Mouse (Mus musculus): ENCODE results near the gene Ptpn3.

Gene Ptpn3

DNA sequence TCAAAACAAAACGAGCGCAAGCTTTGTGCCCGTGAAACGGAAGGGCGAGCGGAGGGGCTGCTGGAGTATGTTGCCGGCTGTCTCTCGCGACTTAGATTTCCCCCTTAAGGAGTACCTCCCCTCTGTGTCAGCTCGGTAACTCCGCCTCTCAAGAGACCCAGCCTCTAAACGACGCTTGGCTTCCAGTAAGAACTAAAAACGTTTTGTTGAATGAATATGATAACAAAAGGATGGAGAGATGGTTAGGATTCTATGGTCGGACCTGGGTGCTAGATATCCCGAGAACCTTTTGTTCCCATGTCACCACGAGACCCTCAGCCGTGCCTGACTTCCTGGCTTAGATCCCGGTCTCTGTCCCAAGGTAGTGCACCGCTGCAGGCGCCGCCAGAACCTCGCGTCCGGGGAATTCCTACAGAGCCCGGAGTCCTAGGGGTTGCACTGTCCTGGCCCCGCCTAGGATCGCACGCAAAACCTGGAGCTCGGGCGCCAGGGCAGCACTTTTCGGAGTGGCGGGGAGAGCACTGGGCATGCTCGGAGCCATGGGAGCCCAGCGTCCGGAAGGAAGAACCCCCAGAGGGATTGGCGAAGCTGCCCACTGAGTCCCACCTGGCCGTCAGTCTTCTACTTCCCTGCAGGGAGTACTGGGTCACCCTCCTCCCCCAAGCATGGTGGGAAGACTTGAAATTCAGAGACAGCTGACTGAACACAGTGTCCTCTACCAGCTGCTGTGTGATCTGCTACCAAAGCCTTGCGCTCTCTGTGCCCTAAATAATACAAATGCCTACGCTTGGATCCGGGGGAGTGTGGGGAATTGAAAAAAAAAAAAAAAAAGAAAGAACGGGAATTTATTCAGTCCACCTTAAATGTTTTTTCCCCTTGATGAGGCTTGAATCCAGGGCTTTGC is at the start of gene Ptpn3:
Gene Ptpn3 (minus strand): TSS at position 428 of the 904 bp plus-strand sequence.
- peak; percentile 52 for DNase-seq

- DNase-seq: peak; percentile 23
Observed at GRCm38 (mm10) chr4:57350541-57350940, 48.9 kb upstream of the Ptpn3 start.

- DNase-seq: no peak
Observed at GRCm38 (mm10) chr4:57343996-57344395, 42.4 kb upstream of the Ptpn3 start.

DNA sequence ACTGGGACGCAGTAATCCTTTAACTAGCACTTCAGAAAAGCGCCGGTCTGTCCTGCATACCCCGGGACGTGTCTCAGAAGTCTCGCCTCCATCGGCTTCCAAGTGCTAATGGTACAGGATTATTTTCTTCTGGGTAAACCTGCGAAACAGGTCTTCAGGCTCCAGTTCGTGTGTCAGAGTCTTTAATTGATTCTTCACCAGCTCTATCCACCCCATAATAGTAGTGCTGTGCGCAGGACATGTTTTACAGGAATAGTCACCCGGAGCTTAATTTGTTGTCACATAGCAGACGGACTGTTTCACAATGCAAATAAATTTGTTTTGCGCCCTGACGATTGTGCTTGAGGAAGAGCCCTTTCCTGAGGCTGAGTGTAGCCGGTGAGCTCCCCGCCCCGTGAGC is 37.3 kb upstream of the Ptpn3 start:
- no peak for DNase-seq

DNA sequence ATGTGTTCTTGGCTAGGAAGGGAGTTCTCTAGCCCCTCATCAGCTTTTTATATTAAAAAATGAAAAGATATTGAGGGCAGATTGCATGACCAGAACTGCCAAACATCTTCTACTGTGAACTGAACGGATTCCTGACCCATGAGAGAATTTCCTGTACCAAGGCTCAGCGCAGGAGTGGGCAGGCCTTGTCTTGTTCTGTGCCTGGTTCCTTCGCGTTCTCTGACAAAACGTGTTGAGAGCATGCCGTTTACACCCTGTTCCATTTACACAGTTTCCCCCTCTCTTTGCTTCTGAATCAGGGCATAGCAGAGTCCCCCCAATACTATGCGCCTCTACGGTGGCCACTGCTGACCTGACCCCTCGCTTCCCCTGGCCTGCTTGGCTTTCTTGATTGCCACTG is 36.4 kb upstream of the Ptpn3 start:
- no peak for DNase-seq

DNA sequence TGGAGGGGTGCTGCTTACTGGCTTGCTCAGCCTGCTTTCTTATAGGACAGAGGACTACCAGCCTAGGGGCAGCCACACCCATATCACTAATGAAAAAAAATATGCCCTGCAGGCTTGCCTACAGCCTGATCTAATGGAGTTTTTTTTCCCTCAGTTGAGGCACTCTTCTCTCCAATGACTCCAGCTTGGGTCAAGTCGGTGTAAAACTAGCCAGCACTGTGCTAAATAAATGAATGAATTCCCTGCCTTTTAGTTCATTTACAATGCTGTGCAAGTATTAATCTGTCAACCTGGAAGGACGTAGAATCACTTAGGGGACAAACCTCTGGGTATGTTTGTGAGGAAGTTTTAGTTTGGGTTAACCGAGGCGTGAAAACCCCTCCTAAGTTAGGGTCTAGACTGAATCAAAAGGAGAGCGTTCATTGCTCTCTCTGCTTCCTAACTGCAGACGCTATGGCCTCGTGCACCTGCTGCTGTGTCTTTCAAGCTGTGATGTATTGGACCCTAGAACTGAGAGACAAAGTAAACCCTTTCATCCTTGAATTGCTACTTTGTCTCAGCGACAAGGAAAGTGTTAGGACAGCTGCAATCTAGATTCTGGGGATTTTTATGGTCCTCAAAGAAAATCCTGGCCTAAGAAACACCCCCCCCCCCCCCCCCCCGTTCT is 33.5 kb upstream of the Ptpn3 start:
- no peak for DNase-seq

DNA sequence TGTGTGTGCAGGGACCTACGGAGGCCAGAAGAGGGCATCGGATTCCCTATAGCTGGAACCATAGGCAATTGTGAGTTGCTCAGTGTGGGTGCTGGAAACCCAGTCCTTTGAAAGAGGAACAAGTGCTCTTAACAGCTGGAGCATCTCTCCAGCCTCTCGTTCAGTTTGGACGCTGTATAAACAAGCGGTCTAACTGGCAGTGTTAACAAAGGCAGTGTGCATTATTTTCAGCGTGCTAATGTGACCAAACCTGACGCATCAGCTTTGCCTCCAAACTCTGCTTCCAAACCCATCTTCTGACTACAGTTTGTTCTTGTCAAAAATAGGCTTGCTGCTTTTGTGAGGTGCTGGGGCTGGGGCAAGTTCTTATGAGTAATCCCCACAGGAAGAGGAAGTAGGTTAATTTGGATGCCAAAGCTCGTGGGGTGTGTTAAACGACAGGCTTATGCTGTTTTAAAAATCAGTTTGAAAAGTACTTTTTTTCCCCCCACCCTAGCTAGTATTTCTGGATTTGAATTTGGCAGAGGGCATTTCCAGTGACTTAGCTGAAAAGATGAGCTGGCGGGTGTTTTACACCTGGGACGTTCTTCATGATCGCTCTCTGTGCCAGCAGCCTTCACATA is 32.4 kb upstream of the Ptpn3 start:
- DNase-seq: no peak

GRCm38 (mm10) chr4:57332511-57332910 is 30.9 kb upstream of the Ptpn3 start:
- DNase-seq: no peak

- DNase-seq: peak; percentile 41
Observed at GRCm38 (mm10) chr4:57320606-57321327, 19.1 kb upstream of the Ptpn3 start.

GRCm38 (mm10) chr4:57318525-57319212 is 17.0 kb upstream of the Ptpn3 start:
- no peak for DNase-seq

GRCm38 (mm10) chr4:57312256-57313166 is 10.9 kb upstream of the Ptpn3 start:
- no peak for DNase-seq

DNA sequence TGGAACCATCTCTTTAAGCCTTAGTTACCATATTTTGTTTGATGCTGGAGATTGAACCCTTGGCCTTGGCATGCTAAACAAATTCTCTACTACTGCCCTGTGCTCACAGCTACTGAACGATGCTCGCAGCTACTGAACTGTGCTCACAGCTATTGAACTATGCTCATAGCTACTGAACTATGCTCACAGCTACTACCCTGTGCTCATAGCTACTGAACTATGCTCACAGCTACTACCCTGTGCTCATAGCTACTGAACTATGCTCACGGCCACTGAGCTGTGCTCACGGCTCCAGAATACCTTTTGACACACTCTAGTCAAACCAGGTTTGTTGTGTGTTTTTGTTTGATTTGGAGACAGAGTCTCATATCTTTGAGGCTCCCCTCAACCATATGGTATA is 10.1 kb upstream of the Ptpn3 start:
- no peak for DNase-seq

GRCm38 (mm10) chr4:57308214-57309000 is 6.8 kb upstream of the Ptpn3 start:
- DNase-seq: no peak

DNA sequence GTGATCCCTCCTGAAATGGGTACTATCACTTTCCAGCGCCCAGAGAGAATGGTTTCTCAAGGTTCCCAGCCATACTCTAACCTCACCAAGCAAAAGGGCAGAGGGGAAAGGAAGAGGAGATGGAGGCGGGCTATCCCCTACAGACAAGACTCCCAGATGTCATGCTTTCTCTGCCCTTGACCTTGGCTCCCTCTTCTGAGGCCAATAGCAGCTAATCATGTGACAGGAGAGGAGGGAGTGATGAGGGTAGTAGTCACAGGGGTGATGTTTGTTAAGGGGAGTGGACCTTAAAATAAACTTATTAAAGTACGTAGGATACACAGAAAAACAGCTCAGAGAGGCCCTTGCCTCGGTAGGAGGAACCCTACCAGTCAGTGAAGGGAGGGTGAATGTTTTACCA is 6.1 kb upstream of the Ptpn3 start:
- no peak for DNase-seq

GRCm38 (mm10) chr4:57306260-57306659 is 4.6 kb upstream of the Ptpn3 start:
- no peak for DNase-seq

GRCm38 (mm10) chr4:57305644-57306043 is 4.0 kb upstream of the Ptpn3 start:
- DNase-seq: no peak

DNA sequence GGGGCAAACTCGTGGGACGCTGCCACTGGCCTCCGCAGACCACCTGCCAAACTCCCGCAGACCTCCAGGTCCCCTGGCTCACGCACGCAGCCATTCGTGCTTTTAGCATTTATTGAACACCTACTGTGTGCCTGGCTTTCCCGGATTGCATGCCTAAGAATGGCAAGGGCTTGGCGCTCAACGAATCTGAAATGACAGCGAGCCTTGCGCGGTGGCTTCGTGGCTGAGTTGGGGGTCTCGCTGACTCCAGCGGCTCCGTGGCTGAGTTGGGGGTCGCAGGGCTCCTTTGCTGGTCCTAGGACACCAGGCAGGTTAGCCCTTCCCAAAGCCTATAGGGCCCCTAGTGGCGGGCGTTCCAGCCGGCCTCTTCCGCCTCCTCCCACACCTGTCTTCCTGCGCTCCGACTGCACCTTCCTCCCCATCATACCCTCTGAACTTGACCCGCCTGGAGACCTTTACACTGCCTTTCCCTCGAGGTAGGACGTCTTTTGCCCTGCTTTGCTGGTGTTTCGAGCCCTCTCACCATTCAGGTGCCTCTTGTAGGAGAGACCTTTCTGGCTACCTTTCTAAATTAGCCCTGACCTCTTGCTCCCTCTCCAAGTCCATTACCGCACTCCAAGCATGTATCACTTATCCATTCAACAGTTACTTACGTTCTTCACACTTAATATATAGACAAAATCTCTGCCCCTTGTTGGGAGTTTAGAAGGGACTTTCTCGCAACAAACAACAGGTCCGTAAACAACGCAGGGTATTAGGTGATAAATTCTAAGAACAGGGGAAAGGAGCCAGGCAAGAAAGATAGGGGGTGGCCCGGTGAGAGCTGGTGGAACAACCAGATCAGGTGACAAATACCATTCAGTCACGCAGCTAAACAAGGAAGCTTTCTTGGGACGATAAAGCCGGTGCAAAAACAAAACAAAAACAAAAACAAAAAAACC is 898 bp downstream of the Ptpn3 start:
- peak; percentile 54 for DNase-seq

GRCm38 (mm10) chr4:57299701-57300468 is 1.8 kb downstream of the Ptpn3 start:
- DNase-seq: peak; percentile 65

DNA sequence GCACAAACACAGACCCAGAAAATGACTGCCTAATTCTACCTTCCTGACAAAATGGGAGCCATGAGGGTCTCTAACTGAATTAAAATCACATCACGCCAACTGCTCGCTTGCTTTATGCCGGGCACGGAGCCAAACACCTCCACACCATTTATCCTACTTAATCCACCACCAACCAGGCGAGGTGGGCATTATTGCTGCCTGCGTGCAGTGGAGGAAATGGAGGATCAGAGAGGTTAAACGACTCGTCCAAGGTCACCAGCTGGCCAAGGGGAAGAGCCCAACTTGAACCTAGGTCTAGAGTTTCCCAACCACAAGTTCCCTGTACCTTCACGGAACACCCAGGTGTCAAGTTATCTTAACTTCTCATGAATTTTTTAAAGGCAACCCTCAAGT is 2.3 kb downstream of the Ptpn3 start:
- no peak for DNase-seq

Measured in thymus, postnatal 14 days (tissue).